Mouse (Mus musculus) embryo, embryonic 10.5 days (tissue): ENCODE results near the gene Hist1h2ae.
"Not testable (repeated sequence)": the region's sequence is repeated elsewhere in the genome, so short reads cannot be mapped to it uniquely, and the experiment has no call there.

Experiments
- DNase-seq: peaks from one replicate; pipeline ENCODE4 v3.0.0-alpha.2; 2015; ENCODE audit warnings: low spot score

The Hist1h2ae gene

GRCm38 (mm10) chr13:23571022-23571503, at the start of gene Hist1h2ae, which contains the start of gene Hist1h2bg:
Hist1h2ae (minus strand) TSS chr13:23571220.
Hist1h2bg (plus strand) TSS chr13:23571396.
- peak; percentile 96 for DNase-seq

GRCm38 (mm10) chr13:23620056-23620732, 49.2 kb upstream of the Hist1h2ae start:
- DNase-seq, result peak; percentile 39

DNA sequence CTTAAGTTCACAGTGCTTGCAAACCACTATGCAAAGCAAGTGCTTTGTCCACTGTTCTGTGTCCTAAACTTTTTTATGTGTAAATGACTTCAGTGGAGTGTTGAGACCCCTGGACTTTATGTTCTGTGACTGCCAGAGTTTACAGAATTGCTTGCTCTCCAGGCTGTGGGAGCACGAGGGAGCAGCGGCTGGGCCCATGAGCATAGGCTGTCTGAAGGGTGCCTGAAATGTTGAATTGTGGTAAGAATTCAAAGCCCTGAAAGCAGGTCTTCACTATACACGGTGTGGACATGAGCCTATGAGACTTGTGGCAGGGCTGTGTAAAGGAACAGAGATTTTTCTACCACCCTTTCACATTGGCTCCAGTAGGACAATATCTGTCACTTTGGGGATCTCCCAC, 40.6 kb upstream of the Hist1h2ae start:
- DNase-seq, result no peak

GRCm38 (mm10) chr13:23610393-23610792, 39.4 kb upstream of the Hist1h2ae start:
- no peak for DNase-seq

DNA sequence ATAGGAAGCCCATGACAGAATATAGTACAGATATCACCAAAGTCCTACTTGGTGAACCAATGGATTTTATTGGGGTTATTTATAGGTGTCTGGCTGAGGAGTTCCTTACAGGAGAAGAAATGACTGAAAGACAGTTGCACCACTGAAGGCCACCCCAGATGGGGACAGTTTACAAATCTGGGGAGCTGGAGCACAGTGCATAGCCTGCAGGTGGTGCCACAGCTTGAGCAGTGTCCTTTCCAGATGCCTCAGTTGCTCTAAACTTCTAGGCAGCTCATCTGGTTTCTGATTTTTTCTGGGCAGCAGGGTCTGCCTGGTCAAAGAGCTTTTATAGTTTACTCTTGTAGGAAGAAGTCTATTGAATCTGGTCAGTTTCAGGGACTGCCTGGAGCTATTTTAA, 38.8 kb upstream of the Hist1h2ae start:
- no peak for DNase-seq

GRCm38 (mm10) chr13:23609209-23609608, 38.2 kb upstream of the Hist1h2ae start:
- DNase-seq, result no peak

- DNase-seq, result no peak
These were observed 34.0 kb upstream of the Hist1h2ae start for GRCm38 (mm10) chr13:23605052-23605451.

GRCm38 (mm10) chr13:23604452-23604851, 33.4 kb upstream of the Hist1h2ae start:
- DNase-seq, result no peak

DNA sequence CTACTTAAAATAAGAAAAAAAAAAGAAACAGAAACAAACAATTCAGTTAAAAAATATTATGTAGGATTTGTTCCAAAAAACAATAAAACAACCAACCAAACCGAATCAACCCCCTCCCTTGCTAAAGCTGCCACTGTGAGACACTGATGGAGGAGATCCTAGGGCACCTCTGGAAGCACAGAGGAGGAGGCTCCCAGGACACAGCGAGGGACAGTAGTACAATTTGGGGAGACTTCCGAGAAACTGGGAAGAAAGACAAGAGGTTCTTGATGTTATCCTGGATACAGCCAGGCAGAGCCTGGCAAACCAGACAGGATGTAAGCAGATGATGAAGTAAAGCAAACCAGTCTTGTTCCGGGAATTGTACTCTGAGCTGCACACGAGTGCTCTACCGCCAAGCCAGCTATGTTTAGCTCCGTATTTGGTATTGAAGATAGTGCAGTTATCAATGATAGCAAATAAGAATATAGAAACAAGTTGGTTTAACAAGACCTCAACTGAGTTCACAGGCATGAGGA, 32.2 kb upstream of the Hist1h2ae start:
- no peak for DNase-seq

GRCm38 (mm10) chr13:23597957-23598356, 26.9 kb upstream of the Hist1h2ae start:
- peak; percentile 88 for DNase-seq

DNA sequence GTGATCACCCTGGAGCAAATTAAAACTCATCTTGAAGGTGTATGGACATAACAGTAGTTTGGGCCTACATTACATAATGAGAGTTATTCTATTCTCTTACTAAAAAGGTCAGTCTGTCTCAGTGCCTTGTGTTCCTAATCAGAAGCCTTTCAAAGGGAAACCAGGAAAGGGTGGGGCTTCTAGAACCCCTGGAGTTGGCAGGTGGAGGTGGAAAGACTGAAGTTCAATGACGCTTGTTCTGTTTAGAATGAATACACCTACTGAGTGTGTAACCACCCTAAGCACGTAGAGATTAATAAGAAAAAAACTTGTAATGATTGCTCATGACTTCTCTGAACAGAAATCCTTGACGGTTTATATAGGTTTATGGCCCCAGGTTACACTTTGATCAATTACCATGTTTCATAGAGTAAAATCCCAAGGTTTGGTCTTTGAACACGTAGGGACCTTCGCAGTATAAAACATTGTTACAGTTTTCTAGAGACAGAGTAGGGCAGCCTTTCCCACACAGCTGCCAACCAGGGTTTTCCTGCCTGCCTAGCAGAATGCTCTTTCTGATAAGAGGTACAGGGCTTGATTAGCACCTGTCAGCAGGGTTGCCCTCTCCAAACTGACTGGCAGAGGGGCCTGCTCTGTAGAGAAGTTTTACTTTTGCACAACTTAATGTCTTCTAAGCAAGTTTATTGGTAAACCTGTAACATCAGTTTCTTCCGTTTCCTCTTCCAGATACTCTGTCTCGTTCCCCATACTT, 24.8 kb upstream of the Hist1h2ae start:
- DNase-seq, result no peak

GRCm38 (mm10) chr13:23595185-23595584, 24.2 kb upstream of the Hist1h2ae start:
- DNase-seq, result no peak

- DNase-seq, result no peak
These were observed 22.2 kb upstream of the Hist1h2ae start for GRCm38 (mm10) chr13:23593051-23593770.

- no peak for DNase-seq
These were observed 21.6 kb upstream of the Hist1h2ae start for GRCm38 (mm10) chr13:23592614-23593013.

DNA sequence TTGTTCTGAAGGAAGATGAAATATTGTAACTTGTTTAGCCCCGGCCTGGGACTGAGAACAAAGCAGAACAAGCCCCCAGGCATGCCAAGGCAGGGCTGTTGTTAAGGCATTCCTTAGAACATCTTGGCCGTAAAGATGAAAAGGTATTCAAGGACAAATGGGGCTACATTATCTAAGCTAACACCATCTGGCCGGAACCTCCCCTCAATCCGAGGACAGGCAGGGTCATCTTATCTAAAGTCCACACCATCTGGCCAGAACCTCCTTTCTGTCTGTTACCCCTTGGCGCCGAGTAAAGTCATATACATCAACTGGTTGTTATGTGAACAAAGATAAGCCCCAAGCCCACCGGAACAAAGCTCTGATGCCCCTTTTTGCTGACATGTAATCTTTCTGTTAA, 20.9 kb upstream of the Hist1h2ae start:
- not testable (repeated sequence) for DNase-seq

DNA sequence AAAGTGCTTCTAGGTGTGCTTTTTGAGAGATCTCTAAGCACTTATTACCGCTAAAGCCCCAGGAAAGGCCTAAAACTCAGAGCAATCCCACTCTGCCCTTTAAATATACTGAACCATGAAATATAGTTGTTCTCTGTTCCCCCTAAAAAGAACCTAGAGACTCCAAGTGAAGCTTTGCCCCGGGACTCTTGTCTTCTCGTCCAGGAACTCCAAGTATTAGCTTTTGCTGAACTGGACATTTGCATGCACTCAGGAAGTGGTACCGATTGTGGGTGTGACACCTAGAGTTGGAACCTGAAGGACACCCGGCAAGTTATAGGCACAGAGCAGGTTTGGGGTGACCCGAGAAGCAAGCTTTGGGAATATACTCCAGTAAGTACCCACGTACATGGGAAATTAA, 20.2 kb upstream of the Hist1h2ae start:
- DNase-seq, result no peak

GRCm38 (mm10) chr13:23586940-23587225, 15.9 kb upstream of the Hist1h2ae start:
- peak; percentile 69 for DNase-seq

DNA sequence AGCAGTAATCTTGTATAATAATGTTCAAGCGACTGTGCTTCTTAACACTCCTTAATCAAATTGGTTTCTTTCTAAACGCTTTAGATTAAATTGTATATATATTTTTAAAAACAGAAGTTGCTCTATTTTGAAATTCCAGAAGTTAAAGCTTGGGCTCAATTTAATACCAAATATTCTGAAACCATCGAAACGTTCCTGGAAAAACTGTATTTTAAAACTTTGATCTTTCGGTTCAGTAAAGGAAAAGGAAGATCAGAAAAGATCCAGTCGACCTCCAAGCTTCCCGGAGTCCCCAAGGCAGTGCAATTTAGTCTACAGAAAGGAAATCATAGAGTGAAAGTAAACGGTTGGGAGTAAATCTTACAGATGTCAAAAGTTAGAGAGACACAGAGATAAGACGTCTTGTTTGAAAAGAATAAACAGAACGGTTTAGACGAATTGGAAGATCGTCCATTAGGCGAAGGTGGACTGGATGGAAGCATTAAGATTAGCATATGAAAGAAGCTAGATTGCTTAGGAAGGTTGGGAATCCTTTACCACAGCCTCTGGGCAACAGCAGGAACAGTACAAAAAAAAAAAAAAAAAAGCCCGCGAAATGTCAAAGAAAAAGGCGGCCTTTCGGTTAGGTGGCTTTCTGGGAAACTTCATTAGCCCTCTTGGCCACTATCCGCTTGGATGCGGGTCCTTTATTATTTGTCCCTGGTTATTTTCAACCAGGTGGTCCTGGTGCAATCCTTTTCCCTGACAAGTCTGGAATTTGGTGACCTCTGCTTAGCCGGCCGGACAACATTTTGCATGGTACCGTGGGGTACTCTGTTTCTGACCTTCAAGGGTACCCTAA, 15.3 kb upstream of the Hist1h2ae start:
- DNase-seq, result peak; percentile 63

- DNase-seq, result peak; percentile 97
These were observed 14.6 kb upstream of the Hist1h2ae start for GRCm38 (mm10) chr13:23585442-23586098.

DNA sequence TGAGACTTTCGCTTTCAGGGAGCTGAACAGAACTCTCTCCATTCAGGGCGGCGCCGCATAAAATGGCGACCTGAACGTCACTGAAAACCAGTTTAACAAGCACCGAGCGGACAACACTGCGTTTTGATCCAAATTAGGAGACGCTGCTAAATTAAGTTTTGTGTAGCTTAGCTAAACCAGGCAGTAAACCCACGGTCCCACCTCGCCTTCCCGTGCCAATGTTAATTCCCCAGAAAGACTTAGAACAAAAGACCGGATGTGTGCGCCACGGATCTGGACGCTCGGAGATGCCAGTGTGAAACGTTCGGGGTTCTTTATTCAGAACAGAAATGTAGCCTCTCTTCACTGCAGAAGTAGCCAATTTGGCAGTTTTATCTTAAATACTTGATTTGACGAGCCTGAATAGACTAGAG, 14.0 kb upstream of the Hist1h2ae start:
- DNase-seq, result peak; percentile 85

DNA sequence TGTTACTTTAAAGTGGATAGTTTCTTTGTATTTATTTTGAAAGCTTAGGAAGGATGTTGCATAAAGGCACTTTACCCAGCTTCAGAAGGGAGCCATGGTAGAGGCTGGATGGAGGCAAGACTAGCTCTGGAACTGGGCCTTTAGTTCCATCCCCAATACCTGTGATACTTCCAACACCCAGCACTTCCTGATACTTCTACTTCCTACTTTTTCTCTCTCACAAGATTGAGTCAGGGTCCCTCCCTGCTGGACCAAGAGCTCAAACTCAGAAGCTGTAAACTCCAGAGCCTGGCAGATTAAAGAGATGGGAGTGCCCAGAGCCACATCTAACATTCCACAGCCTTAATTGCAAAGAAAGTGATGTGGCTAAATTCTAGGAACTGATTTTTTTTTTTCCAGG, 13.3 kb upstream of the Hist1h2ae start:
- DNase-seq, result peak; percentile 56
